Mouse (Mus musculus) ES-Bruce4 (cell line): ENCODE data around the gene Ccdc162.

Experiments used
- CTCF ChIP-seq: IDR thresholded peaks from one replicate; pipeline ENCODE4 v1.8.1; 2011; ENCODE audit warnings: low read depth, low read length
- EP300 ChIP-seq: IDR thresholded peaks from 2 replicates; pipeline ENCODE4 v1.6.1; 2011; ENCODE audit warnings: low read depth, low read length; ENCODE audit not compliant: insufficient read depth
- POLR2A ChIP-seq: IDR thresholded peaks from one replicate; pipeline ENCODE4 v1.8.1; 2011; ENCODE audit warnings: low read length; ENCODE audit not compliant: insufficient read depth

DNA sequence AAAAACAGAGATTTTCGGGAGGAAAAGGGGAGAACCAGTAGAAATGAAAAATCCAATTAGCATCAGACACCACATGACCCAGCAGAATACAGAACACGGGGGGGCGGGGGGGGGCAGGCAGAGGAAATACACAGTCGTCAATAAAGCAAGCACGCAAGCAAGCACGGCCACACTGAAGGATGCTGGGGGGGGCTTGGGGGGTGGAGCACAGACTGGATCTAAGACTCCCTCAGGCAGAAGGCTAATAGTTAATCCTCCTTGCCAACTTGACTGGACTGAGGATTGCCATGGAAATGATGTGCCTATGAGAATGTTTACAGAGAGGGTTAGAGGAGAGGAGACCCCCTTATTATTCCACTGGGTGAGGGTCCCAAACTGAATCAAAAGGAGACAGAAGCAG lies 19.0 kb upstream of the Ccdc162 start:
- TF ChIP-seq POLR2A (no peak), CTCF (no peak), EP300 (no peak)
